Mouse (Mus musculus): Measurements from ENCODE around the gene D11Wsu47e.

The D11Wsu47e gene

DNA sequence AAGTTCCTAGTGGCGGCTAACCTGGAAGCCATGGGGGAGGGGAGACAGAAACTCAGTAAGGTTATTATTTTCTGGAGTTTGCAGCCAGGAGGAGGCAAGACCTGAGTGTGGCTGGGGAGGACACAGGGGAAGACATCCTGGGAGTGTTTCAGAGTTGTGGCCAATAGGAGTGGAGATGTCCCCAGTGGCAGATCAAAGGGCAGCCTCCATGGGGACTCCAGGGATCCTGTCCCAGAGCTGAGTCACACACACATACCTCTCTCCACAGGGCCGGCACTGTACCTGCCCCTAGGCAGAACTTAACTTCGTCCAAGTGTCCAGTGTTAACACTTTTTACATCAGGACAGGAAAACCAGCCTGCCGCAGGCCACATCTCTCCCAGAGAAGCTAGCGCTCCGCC lies 50.9 kb downstream of the D11Wsu47e start:
- DNase-seq (ENCODE audit: low spot score), result no peak

DNA sequence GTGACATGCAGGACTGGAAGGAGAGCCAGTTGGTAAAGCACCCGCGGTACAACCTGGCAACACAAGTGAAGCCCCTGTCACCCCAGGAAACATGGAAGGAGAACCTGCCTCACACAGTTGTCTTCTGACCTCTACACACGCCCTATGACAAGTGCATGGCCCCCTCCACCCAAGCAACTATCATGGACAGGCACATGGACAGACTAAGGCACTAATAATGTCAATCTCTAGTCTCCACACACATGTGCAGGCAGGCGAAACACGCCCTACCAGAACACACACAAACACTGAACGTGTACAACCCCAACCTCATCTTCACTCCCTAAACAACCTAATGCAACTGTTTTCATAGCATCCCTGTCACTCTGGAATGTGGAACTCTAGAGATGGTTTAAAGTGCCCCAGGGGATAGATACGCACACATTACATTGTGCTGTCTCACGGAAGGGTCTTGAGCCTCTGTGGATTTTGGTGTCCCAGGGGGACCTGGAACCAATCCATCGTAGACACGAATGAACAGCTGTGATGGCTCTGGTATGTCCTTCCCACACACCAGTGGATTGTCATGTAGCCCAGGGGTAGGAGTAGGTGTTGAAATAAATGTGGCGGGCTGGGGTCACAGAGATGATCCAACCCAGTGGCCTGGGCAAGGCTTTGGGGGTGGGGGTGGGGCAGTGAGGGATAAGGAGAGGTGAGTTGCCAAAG lies 52.8 kb downstream of the D11Wsu47e start:
- DNase-seq (ENCODE audit: low spot score), result no peak

DNA sequence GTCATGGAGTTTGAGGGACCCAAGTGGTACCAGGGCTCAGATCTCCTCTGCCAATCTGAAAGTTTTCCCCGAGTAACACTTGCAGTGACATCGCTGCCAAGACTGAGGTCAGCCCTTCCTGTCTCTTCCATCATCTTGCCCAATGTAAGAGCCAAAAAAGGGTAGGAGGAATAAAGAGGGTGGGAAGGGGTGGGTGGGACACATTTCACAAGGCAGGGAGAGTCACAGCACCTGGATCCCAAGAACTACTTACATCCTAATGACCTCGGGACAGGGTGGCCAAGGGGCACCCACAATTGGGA lies 53.3 kb downstream of the D11Wsu47e start:
- DNase-seq (ENCODE audit: low spot score), result no peak

DNA sequence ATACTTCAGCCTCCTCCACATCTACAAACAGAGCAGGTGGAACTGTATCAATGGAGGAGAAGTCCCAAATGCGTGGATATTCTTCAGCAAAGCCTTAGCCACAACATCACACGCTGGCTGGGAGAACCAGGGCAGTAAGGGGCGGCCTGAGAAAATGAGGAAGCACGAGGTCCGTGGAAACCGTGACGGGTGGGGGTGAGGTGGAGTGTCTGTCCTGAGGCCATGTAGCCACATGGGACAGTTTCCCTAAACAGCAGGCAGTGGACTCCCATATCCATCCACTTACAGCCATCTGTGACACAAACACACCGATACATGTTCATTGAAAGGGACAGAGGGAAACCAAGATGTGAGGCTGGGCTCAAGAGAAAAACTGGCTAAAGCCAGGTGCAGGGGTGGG lies 53.7 kb downstream of the D11Wsu47e start:
- no peak for DNase-seq (ENCODE audit: low spot score)

DNA sequence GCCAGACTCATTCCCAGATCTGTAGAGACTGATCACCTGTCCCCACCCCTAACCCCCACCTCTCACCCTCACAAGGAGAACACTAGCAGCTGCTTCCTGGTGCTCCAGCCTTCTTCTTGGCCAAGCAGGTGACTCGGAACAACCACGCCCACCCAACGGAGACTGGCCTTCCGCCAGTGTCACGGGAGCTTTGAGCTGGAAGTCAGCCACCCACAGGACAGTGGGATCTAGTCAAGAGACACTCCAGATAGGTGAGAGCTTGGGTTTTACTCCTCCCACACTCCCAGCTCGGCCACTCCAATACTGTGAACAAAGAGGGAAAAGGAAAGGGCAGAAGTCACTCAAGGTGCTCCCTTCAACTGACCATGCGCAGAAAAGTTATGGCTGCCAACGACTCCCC lies 55.0 kb downstream of the D11Wsu47e start:
- peak; percentile 67 for DNase-seq (ENCODE audit: low spot score)

DNA sequence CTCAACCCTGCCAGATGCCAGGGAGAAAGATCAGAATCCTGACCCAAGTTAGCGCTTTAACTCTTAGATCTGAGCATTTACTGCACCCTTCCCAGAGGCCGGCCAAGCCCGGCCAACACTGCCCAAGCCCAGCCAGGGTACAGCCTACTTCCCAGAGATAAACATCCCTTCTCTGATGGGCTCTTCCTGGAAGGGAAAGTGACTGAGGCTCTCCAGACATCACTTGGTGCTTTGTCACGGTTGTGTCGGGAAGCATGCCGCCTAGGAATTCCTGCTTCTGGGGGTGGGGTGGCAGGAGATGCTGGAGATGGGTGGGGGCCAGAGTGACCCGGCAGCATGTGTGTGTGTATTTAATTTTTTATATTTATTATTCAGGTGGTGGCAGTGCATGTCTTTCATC lies 55.9 kb downstream of the D11Wsu47e start:
- DNase-seq (ENCODE audit: low spot score), result no peak

DNA sequence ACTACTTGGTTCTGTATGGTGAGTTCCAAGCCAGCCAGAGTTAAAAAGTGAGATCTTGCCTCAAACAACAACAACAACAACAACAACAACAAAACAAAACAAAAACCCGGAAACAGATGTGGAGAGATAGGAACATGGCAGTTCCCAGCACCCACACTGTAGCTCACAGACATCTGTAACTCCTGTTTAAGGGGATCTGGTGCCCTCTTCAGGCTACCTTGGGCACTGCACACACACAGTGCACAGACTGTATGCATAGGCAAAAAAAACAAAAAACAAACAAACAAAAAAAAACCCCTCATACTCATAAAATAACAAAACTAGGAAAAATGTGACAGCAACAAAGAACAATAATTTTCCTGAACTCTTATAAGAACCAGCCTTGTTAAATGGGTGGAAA lies 58.8 kb downstream of the D11Wsu47e start:
- DNase-seq (ENCODE audit: low spot score), result no peak

All from urinary bladder, postnatal 14 days (tissue).